Mouse (Mus musculus): ENCODE measurements at regions not wholly inside any gene's neighbourhood (a gene's known extent, or its start where the extent isn't known, plus 50 kb on each side); places are given as distances from the start of the nearest gene placed in this dataset.

DNA sequence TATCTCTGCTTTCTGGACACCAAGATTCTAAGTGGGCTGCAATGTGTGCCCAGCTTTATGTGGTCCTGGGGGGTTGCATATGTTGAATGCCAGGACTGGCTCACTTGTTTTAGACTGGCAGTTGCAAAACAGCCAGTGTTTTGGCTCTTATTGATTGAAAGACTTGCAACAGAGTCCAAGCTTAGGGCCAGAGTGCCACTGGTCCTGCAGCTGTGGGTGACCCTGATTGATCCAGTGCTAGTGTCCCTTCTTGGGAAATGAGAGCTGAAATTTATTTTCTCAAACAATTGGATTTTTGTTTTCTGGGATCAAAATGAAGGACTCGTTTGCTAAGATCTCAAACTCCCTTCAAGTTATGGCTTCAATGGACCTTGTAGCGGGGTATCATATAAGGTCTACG, 603.4 kb downstream of the Epha4 start:
- DNase-seq (ENCODE audit: low spot score): no peak

DNA sequence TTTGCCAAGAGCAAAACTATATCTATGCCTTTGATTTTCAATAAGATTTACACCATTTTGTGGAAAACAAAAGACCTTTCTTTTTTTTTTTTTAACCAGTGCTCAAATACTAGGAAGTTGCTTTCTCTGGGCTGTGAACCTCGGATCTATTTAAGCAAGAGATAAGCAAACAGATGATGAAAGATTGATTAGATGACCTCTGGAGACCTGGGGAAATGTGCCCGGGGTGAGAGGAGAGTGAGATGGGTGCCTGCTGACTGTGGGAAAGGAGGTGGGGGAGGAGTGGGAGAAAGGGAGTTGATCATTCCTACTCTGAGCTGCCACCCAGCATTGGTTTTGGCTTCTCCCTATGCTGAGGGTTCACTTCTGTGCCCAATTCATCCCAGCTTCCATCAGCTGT, 595.3 kb downstream of the Epha4 start:
- DNase-seq (ENCODE audit: low spot score): no peak

DNA sequence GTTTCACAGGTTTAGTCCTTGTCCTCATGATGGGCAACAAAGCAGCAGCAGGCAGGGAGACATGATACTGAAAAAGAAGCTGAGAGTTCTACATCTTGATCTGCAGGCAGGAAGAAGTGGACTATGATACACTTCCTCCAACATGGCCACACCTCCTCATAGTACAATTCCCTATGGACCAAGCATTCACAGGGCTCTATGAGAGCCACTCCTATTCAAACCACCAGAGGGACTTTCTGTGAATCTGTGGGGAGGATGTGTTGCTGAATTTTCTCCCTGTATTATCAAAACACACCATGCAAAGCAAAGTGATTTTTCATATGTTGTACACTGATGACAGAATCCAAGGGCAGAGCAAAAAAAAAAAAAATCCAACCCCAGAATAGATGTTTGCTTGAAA, 594.3 kb downstream of the Epha4 start:
- no peak for DNase-seq (ENCODE audit: low spot score)

DNA sequence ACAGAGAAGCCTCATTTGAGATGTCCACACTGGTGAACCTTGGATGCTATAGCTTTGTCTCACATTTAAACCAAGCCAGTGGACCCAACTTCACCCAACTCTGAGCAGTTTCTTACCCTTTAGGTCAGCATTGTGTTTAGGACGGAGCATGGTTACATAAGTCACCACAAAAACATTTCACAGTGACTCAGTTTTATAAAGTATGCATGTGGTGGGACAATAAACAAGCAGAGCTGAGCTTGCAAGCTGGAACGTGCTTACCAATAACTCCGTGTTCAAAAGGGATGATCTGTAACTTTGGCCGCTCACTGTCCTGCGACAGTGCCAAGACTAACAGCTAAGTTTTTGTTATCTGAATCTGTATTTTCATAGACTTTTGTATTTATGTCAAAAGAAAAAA, 587.8 kb downstream of the Epha4 start:
- no peak for DNase-seq (ENCODE audit: low spot score)

DNA sequence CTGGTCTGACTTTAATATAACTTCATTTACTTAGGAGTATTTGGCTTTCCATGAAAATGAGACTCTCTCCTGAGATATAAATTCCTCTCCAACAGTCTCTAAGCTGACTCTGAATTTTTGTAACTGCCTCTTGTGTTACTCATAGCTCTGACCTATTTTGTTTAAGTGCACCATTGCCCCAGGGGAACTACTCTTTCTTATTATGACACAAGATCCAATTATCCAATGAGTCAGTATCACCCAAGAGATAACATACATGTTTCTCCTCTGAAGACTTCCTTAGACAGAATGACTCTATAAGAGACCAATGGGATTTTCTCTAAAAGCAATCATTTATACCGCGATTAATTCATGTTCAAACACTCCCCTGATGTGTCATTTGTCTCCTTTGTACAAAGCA, 586.9 kb downstream of the Epha4 start:
- DNase-seq (ENCODE audit: low spot score): no peak

DNA sequence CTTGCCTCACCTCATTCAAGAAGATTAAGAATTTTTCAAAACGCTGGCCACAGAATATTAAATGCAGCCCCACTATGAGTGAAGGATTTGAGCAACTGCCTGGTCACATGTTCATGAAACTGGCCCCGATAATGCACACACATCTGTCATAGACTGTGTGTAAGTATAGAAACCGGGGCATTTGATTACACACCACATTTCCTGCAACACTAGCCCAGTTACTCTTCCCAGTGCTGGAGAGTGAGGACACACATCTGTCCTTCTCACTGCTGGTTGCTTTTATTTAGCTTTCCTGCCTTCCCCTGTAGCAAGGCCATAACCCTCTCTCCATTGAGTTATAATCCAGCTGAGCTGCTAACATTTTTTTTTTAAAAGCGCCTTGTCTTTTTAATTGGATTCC, 581.4 kb downstream of the Epha4 start:
- no peak for DNase-seq (ENCODE audit: low spot score)

DNA sequence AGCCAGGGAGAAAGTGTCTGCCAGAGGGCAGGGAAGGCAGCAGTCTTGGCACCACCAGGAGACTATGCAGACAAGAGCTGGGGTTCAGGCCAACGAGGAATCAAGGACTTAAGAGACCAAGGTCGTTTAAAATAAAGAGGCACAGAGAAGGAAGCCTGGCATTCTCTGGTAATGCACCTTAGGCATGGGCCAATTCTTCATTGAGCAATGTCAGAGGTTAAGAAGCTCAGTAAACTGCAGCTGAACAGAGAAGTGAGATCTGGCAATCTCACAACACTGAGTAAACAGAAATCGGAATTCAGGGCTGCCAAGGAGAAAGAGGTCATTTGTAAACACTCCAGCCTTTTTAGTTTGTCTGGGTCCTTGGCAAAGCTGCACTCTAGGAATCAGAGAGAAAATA, 572.2 kb downstream of the Epha4 start:
- DNase-seq (ENCODE audit: low spot score): no peak

DNA sequence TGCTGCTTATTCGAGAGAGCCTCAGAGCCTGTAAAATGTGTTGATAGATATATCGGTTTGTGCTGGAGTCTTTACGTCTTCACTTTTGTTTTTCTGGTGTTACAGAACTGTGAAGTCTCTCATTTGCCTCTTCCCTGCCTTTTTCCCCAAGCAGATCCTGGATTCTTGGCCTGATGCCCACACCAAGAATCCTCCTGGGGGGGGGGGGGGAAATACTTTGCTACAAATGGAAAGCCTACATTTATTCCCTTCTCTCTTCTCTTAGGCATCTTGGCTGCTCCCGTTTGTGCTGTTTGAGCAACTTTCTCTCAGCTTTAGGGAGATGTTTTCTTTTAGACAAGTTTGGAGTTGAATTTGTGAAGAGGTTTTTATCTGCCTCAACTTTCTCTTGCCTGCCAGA, 570.8 kb downstream of the Epha4 start:
- no peak for DNase-seq (ENCODE audit: low spot score)

DNA sequence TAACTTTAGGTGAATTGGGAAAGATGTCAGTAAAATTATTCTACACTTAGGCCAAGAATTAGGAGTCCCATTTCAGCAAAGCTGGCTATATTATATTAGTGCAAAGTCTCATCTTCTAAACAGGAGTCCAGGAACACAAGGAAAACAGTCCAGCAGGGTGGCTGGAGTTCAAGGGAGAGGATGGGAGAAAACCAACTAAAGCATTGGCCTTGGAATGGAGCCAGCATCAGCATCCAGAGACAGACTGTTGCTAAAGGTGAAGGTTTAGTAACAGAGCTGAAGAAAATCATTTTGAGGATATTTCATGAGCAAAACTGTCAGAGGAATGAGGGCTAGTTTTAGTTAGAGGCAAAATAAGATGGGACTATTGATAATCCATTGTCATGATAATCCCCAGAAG, 559.9 kb downstream of the Epha4 start:
- DNase-seq (ENCODE audit: low spot score): no peak

DNA sequence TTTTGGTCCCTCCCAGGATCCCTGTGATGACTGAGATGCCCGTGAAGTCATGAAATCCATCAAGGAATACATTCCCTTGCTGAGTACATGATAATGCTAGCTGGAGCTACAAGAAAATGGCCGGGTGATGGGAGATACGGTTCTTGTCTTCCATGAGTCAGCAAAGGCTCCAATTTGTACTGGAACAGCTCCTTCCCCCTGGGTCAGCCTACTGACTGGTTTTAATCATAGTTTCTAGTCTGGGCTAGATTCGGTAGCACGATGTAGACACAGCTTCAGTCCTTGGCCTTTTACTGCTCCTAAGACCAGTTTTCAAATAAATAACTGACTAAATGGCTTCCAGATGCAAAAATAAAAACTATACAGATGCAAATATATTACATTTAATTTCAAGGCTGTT, 557.5 kb downstream of the Epha4 start:
- no peak for DNase-seq (ENCODE audit: low spot score)

DNA sequence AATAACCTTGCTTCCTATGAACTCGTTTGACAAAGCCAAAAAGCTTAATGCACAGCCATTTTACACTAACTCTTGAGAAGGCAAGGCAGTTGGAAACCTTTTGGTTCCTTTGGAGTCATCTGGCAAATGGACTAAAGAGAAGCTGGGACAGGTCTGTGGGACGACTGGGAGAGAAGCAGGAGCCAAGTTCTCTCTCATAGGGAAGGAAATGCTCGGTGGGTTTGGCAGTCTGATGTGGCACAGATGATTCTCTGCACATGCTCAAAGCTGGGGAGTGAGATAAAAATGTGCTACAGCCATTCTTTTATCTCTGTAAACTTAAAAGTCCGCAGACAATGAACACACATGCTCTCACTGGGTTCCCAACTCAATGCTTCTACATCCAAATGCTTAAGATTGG, 556.2 kb downstream of the Epha4 start:
- no peak for DNase-seq (ENCODE audit: low spot score)

DNA sequence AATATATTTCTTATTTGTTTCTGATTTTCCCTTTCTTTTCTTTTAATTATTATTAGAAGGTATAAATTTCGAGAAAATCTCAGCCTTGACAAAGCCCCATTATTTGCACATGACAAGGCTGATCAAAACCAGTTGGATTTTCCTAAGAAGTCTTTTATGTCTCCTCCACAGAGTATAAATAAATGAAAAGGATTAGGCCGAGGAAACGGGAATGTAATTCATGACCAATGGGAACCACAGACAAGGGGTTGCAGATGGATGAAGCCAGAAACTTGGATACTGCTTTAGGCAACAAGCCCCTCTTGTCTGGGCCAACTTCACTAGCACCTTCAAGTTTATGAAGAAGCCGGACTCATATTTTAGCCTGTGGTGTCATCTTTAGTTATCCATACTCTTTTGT, 542.4 kb downstream of the Epha4 start:
- peak; percentile 22 for DNase-seq (ENCODE audit: low spot score)

DNA sequence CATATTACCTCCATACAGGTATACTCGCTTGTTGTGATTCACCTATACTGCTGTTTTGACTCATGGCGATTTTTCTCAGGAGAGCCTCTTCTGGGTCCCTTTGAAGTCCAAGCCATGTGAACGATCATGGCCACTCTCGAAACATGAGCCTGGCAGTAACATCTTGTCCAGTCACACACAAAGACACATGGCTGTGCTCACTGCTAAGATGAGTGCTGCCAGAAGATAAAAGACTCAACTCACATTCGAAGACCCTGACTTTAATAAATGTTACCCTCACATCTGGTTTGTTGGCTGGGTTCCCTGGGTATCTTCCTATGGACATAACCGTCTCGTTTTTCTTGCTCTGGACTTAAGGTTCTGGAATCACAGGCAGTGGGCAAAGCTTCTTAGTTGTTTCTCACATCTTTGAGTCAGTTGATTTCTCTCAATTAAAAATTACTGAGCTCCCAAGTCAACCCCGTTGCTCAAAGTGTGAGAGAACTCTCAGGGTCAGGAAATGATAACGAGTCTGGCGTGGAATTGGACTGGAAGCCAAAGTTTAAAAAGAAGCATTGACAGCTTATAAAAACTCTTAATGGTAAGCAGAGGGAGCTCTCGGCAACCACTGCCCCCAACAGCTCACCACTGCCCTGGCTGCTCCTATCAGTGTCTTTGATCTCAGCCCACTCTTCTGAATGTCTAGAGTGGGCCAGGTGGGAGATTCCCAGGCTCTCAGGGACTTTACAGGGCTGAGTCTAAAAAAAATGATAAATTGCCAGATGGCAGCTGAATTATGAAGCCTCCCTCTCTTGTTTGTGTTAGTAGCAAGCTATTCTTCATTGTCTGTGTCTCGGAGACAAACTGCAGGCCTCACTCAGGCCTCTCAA, 539.6 kb downstream of the Epha4 start:
- DNase-seq (ENCODE audit: low spot score): peak; percentile 51

DNA sequence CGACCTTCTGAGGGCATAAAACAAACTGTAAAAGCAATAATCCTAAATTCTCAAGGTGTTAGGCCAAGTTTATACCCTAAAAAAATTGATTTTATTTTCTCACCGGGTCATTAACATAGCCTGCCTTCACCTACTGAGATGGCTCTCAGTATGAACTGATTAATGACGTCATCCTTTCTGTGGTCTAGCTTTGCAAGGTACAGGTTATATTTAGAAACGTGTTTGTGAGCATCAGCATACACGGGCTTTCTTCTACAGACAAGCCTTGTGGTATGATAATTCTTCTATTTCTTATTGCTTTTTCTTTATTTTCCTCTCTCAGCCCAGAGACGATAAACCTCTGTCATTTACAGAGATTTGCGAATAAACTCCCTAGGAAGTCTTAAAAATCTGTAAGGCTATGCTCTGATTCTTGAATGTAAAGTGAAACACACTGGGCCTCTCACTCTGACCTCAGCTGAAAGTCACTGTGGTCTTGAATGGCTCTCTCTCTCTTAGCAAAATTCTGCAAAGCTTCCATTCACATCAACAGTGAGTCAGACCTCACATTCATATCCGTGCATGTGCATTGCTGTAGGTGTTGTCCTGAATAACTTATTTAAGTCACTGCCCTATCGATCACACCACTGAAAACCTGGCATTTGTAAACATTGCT, 534.3 kb downstream of the Epha4 start:
- DNase-seq (ENCODE audit: low spot score): no peak

DNA sequence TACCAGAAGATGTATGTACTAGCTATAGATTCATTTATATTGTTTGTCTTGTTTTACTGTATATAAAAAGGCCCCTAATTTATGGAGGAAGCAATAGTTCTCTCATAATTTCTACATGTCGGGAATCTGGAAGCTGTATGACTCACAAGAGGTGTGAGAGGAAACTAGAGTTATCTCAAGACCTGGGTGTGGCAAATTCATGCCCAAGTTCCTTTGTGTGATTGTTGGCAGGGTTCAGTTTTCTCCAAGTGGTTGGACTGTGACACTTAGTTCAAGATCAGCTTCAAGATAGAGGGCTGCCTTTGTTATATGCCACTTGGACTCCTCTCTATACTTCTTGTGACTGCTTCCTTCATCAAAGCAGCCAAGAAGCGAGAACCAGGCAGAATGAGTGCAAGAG, 521.1 kb downstream of the Epha4 start:
- DNase-seq (ENCODE audit: low spot score): no peak

DNA sequence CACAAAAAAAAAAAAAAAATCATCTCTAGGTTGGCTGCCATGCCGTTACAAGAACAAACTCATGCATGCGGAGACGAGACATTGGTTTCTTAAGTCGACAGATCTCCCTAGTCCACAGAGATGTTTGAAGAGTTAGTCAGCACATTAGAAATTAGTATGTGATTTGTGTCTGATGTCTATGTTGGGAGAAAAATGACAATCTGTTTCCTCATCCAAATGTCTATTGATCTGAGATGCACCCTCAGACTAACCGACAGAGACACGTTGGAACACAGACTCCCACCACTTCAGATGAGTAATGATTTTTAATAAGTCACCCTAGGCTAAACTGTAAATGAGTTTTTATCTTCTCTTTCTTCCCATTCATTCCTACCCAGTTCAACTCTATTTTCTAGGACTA, 506.9 kb downstream of the Epha4 start:
- no peak for DNase-seq (ENCODE audit: low spot score)

DNA sequence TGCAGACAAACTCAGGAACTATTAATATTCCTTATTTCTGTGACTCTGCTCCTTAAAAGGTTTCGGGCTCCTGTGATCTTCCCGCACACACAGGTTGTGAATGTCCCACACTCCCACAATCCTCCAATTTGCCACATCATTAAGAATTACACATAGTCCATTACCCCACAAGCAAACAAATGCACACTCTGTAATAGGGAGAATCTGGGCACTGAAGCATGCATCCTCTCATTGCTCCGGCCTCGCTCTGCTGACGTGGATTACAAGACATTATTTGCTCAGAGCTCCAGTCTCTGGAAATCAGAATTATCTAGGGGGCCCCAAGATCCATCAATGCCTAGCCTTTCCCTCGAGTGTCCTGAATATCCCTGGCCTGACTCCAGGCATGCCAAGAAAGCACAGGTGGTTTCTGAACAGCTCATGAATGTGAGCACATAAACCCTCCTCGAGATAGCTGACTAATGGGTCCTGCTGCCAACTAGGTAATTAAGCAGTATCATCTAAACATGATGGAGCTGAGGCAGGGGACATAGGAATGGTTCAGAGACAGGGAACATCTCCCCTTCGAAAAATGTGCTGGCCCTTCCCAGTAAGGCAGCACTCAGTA, 504.2 kb downstream of the Epha4 start:
- no peak for DNase-seq (ENCODE audit: low spot score)

DNA sequence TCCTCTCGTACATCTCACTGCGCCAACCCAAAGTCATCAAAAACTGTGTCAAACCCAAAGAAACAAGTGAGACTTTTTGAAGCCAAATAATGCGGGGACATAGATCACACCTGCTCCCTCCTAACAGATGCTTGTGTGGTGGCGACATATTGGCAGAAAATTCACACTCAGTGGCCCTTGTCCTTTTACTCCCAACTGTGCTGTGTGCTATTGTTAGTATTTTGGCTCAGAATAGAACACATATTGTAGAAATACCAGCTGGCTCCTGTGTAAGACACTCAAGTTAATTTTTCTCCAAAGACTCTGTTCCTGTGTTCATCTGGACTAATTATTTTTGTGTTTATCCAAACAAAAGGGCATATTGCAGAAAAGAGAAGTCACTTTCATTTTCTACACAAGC, 487.2 kb downstream of the Epha4 start:
- DNase-seq (ENCODE audit: low spot score): no peak

DNA sequence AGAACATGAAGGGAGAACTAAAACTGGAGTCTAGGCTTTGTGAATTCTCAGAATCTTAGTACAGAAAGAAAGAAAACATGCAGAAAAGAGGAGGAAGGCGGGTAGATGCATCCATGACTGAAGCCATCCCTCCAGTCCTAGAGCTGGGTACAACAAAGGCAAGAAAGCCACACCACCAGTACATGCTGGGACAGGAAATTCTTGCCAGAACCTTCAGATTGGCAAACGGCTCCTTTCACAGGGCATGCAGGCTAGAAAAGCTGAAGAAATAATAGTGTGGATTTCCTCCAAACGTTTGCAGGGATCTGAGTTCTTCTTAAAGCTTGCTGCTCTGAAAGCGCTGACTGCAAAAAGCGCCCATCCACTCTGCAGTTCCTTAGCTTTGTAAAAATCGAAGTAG, 486.7 kb downstream of the Epha4 start:
- DNase-seq (ENCODE audit: low spot score): no peak

DNA sequence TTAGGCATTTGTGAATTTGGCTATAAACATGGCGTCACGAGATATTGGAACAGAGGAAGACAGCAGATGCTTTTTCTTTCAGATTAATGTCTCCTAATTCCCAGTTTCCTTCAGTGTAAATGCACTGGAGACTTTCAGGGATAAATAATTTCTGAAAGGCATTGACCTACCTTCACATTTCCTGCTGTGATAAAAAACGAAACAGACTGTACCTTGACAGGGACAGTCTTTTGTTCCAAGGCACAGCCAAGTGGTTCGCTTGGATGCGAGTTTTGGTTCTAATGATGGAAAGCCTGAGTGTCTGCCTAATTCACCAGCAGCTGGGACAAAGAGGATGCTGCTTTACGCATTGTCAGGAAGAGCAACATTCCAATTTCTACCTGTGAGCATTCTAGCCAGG, 485.8 kb downstream of the Epha4 start:
- DNase-seq (ENCODE audit: low spot score): no peak

DNA sequence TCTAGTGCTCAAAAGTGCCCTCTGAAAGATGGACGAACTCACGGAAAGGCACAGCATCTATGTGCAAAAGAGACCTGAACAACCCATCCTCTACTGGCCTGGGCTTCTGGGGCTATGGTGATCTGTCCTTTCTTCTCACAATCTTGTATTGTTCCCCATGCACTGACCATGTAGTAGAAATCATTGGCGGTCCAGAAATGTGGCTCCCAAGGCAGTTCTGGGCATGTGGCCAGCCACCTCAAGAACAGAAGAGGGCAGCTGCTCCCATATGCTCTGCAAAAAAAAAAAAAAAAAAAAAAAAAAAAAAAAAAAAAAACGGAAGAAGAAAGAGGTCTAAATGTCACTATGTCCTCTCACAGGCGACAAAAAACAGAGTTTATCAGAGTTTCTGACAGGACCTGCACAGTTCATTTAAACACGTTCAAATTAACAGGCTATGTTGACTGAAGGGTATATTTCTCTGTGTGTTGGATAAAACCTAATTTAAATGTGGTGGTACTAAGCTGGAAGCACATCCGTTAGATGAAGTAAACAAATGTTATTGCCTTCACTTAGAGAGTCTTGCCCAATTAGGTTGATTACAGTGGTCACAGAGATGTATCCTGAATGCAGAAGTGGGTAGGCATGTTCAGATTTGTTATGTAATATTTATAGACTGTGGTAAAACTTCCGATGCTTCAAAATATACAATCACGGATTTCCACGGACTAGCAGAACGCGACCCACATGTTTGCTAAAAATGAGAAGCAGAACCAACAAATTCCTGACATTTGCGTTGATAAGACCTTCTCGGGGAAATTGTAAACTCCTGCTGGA, 470.9 kb downstream of the Epha4 start:
- DNase-seq (ENCODE audit: low spot score): no peak

DNA sequence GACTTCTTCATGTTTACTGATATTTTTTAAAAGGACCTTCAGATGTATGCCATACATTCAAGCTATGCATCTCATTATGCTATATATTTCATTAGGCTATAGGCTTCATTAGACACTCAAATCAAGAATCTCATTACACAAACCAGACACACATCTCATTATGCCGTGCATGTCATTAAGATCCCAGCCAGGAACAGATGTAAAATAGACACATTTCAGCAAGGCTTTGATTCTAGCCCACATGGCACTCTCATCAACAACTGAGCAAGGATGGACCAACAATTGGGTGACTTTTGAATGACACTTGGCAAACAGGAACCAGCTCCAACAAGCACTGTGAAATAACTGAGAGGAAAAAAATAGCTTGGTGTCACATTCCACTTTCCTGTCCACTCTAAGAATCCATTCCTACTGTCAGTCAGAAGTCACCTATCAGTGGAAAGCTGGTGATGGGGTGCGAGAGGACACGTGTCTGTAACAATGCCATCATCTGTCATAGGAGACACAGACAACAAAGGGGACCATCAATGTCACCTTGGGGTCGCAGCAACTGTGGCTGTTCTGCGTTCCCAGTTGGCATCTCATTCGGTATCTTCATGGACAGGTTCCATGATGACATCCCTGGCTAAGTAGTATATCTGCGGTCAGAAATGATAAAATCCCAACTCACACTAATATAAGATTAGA, 466.0 kb downstream of the Epha4 start:
- no peak for DNase-seq (ENCODE audit: low spot score)

Data from embryo, embryonic 10.5 days (tissue).